ENCODE assay signal across 16 mouse cellular contexts in genomic region chr5:125045202-125045601, GRCm38 (mm10). TPM values are rescaled to one million over a fixed set of nuclear protein-coding genes. Genes with fewer than 3 reads are reported as not detected.
DNase-seq lines count a peak whose midpoint lies in the region; ATAC-seq and TF ChIP-seq lines count a peak whose summit lies in the region.
"Had no signal": no experiment of that assay in that cellular context is flagged by ENCODE, and none has a peak within 500 bp of the region (broad histone marks: within the 10 kb centered on the region; RNA-seq: fewer than 3 reads in every experiment).

No protein-coding gene starts in this region.

- H3K27ac ChIP-seq in midbrain, embryonic 11.5 days (ENCODE audit: low read depth, low read length), result peak overlapping the region; percentile 40
- H3K27ac ChIP-seq in midbrain, postnatal 0 days (ENCODE audit: low read depth, low read length), result no peak overlapping the region
- peak overlapping the region; percentile 74 for H3K27ac ChIP-seq in embryonic facial prominence, embryonic 10.5 days (replicated peaks)
- peak overlapping the region; percentile 21; the same call in 1 of the 2 replicates for H3K27ac ChIP-seq in forebrain, postnatal 0 days (ENCODE audit: low read depth, low read length)
- H3K27ac ChIP-seq: heart, embryonic 13.5 days had no signal

- no peak overlapping the region for H3K4me3 ChIP-seq in midbrain, embryonic 11.5 days (ENCODE audit: low read depth, low read length)
- no peak overlapping the region for H3K4me3 ChIP-seq in midbrain, postnatal 0 days (ENCODE audit: low read depth, low read length)
- no peak overlapping the region for H3K4me3 ChIP-seq in embryonic facial prominence, embryonic 10.5 days
- H3K4me3 ChIP-seq in forebrain, postnatal 0 days (ENCODE audit: low read depth, low read length), result no peak overlapping the region
- H3K4me3 ChIP-seq: heart, embryonic 13.5 days had no signal

- peaks cover 30% of the 10 kb centered on the region for H3K36me3 ChIP-seq in midbrain, embryonic 11.5 days (ENCODE audit: control insufficient read depth, insufficient read depth, low read length)
- H3K36me3 ChIP-seq in midbrain, postnatal 0 days (ENCODE audit: insufficient read depth, low read length), result peaks cover 48% of the 10 kb centered on the region
- peaks cover 97% of the 10 kb centered on the region for H3K36me3 ChIP-seq in embryonic facial prominence, embryonic 10.5 days (replicated peaks)
- peaks cover 76% of the 10 kb centered on the region for H3K36me3 ChIP-seq in forebrain, postnatal 0 days (ENCODE audit: insufficient read depth)

- no peak for TF ChIP-seq CTCF in midbrain, postnatal 0 days (IDR thresholded peaks at IDR 0.05)
- TF ChIP-seq CTCF in forebrain, postnatal 0 days (IDR thresholded peaks at IDR 0.05; ENCODE audit: low read depth), result no peak

- no peak overlapping the region for H3K4me2 ChIP-seq in midbrain, embryonic 11.5 days
- H3K4me2 ChIP-seq in midbrain, postnatal 0 days (ENCODE audit: low read depth, low read length, poor library complexity, severe bottlenecking), result no peak overlapping the region
- no peak overlapping the region for H3K4me2 ChIP-seq in forebrain, postnatal 0 days (ENCODE audit: low read depth)
- H3K4me2 ChIP-seq: heart, embryonic 13.5 days; lung, embryonic 14.5 days had no signal

- no peaks in the 10 kb centered on the region for H3K27me3 ChIP-seq in midbrain, embryonic 11.5 days (ENCODE audit: control insufficient read depth, insufficient read depth, low read length)
- H3K27me3 ChIP-seq in midbrain, postnatal 0 days (ENCODE audit: insufficient read depth, low read length), result no peaks in the 10 kb centered on the region
- no peaks in the 10 kb centered on the region for H3K27me3 ChIP-seq in embryonic facial prominence, embryonic 10.5 days (replicated peaks; ENCODE audit: low read depth, poor library complexity, severe bottlenecking)
- no peaks in the 10 kb centered on the region for H3K27me3 ChIP-seq in forebrain, postnatal 0 days (ENCODE audit: insufficient read depth, low read length)
- H3K27me3 ChIP-seq: heart, embryonic 13.5 days had no signal

- 16% methylated on average over 5 of the region's 5 CpGs for WGBS in midbrain, embryonic 11.5 days
- 20% methylated on average over 5 of the region's 5 CpGs for WGBS in midbrain, postnatal 0 days
- WGBS in embryonic facial prominence, embryonic 10.5 days, result 44% methylated on average over 5 of the region's 5 CpGs
- 15% methylated on average over 5 of the region's 5 CpGs for WGBS in forebrain, postnatal 0 days

- no peak for ATAC-seq in midbrain, embryonic 11.5 days (ENCODE audit: low FRiP score)
- ATAC-seq in midbrain, postnatal 0 days (ENCODE audit: low FRiP score), result no peak
- ATAC-seq in forebrain, postnatal 0 days, result peak; percentile 56; the same call in 1 of the 2 replicates

- peak overlapping the region; percentile 24; the same call in 1 of the 2 replicates for H3K9ac ChIP-seq in midbrain, embryonic 11.5 days (ENCODE audit: low read length)
- no peak overlapping the region for H3K9ac ChIP-seq in midbrain, postnatal 0 days (replicated peaks; ENCODE audit: low read length, poor library complexity, severe bottlenecking)
- no peak overlapping the region for H3K9ac ChIP-seq in forebrain, postnatal 0 days
- H3K9ac ChIP-seq: lung, embryonic 14.5 days had no signal

- H3K4me1 ChIP-seq in midbrain, embryonic 11.5 days (ENCODE audit: control insufficient read depth, insufficient read depth, low read length), result peaks cover 22% of the 10 kb centered on the region
- H3K4me1 ChIP-seq in midbrain, postnatal 0 days (ENCODE audit: insufficient read depth, low read length), result no peaks in the 10 kb centered on the region
- peaks cover 29% of the 10 kb centered on the region for H3K4me1 ChIP-seq in embryonic facial prominence, embryonic 10.5 days
- H3K4me1 ChIP-seq in forebrain, postnatal 0 days (ENCODE audit: insufficient read depth), result no peaks in the 10 kb centered on the region

- peak; percentile 85 for DNase-seq in midbrain, embryonic 11.5 days (ENCODE audit: low spot score, missing footprints)
- no peak for DNase-seq in midbrain, postnatal 0 days (ENCODE audit: low spot score)
- DNase-seq in embryonic facial prominence, embryonic 10.5 days (ENCODE audit: low spot score), result no peak
- no peak for DNase-seq in forebrain, postnatal 0 days
- peak; percentile 18 for DNase-seq in retina, postnatal 1 day
- no peak for DNase-seq in urinary bladder, adult 18-20 months (ENCODE audit: low spot score in 2 of 2)
- DNase-seq in right cerebral cortex, postnatal 14 days, result no peak
- DNase-seq in layer of hippocampus, postnatal 10 days (ENCODE audit: low spot score in 2 of 2), result no peak
- DNase-seq: cerebellum, adult 18-20 months; kidney, adult 2 months; liver; lung, embryonic 14.5 days had no signal

- no peaks in the 10 kb centered on the region for H3K9me3 ChIP-seq in midbrain, embryonic 11.5 days (ENCODE audit: control insufficient read depth, low read length)
- H3K9me3 ChIP-seq in midbrain, postnatal 0 days (ENCODE audit: low read length), result no peaks in the 10 kb centered on the region
- H3K9me3 ChIP-seq in embryonic facial prominence, embryonic 10.5 days, result no peaks in the 10 kb centered on the region
- H3K9me3 ChIP-seq in forebrain, postnatal 0 days (ENCODE audit: low read length), result no peaks in the 10 kb centered on the region
- H3K9me3 ChIP-seq: heart, embryonic 13.5 days had no signal

RNA-seq across cellular contexts. Expression of gene Rflna, which starts 42.2 kb away (rescaled TPM):
- polyA plus RNA-seq in midbrain, embryonic 11.5 days (2014; fragmentation: Nextera tagmentation; extraction: Ambion mirVana), result 4.0 and 4.4 TPM in 2 replicates
- 6.1 and 10.6 TPM in 2 replicates for total RNA-seq in midbrain, postnatal 0 days (2014; rRNA removed)
- polyA plus RNA-seq in midbrain, postnatal 0 days (2015; fragmentation: Nextera tagmentation; extraction: Ambion mirVana), result 7.2 and 8.6 TPM in 2 replicates
- 5.1 and 6.9 TPM in 2 replicates for polyA plus RNA-seq in embryonic facial prominence, embryonic 10.5 days (2016; fragmentation: Nextera tagmentation; extraction: Ambion mirVana)
- 3.2 and 6.2 TPM in 2 replicates for total RNA-seq in forebrain, postnatal 0 days (2014; rRNA removed)
- 4.4 and 4.8 TPM in 2 replicates for polyA plus RNA-seq in forebrain, postnatal 0 days (2015; fragmentation: Nextera tagmentation; extraction: Ambion mirVana)
- total RNA-seq in layer of hippocampus, postnatal 10 days (2021), result 1 to 10 TPM; 1.5 to 1.7 TPM
- total RNA-seq: hematopoietic stem cell, adult 5-6 weeks; megakaryocyte progenitor cell, adult 5-6 weeks; MEL had no signal

Comparison
In these comparisons a context has a peak if more than half of its experiments do, and no peak if none do; other contexts are left out.
1. DNase-seq: peak in midbrain, embryonic 11.5 days (single experiment) and retina, postnatal 1 day (single experiment); none in midbrain, postnatal 0 days (single experiment), embryonic facial prominence, embryonic 10.5 days (single experiment), forebrain, postnatal 0 days (single experiment), urinary bladder, adult 18-20 months (0 of 2), right cerebral cortex, postnatal 14 days (single experiment) and layer of hippocampus, postnatal 10 days (0 of 2).